Mouse (Mus musculus) lung, postnatal 4 days (tissue): ENCODE data around the gene Kif26b.

ENCODE experiments used
- DNase-seq, 2 experiments: peaks; one replicate each; pipeline ENCODE4 v3.0.0; 2021

Gene Kif26b

GRCm38 (mm10) chr1:178542415-178542814 is 13.5 kb downstream of the Kif26b start:
- DNase-seq, result no peak

GRCm38 (mm10) chr1:178542990-178543944 is 14.3 kb downstream of the Kif26b start:
- DNase-seq, result no peak

GRCm38 (mm10) chr1:178544585-178544984 is 15.7 kb downstream of the Kif26b start:
- DNase-seq, result no peak

GRCm38 (mm10) chr1:178549576-178549975 is 20.7 kb downstream of the Kif26b start:
- DNase-seq, result no peak

GRCm38 (mm10) chr1:178550477-178551047 is 21.6 kb downstream of the Kif26b start:
- DNase-seq, result no peak

- DNase-seq, result no peak
These were observed 23.5 kb downstream of the Kif26b start for GRCm38 (mm10) chr1:178552278-178552897.

GRCm38 (mm10) chr1:178552898-178553284 is 24.0 kb downstream of the Kif26b start:
- no peak for DNase-seq

- DNase-seq, result no peak
These were observed 27.3 kb downstream of the Kif26b start for GRCm38 (mm10) chr1:178556226-178556625.

GRCm38 (mm10) chr1:178560043-178560442 is 31.1 kb downstream of the Kif26b start:
- no peak for DNase-seq

- DNase-seq, result no peak
These were observed 34.9 kb downstream of the Kif26b start for GRCm38 (mm10) chr1:178563834-178564233.

GRCm38 (mm10) chr1:178564800-178565199 is 35.9 kb downstream of the Kif26b start:
- no peak for DNase-seq

GRCm38 (mm10) chr1:178568551-178569545 is 39.9 kb downstream of the Kif26b start:
- DNase-seq, result no peak

- DNase-seq, result no peak
These were observed 42.1 kb downstream of the Kif26b start for GRCm38 (mm10) chr1:178571009-178571408.

- DNase-seq, result no peak
These were observed 43.0 kb downstream of the Kif26b start for GRCm38 (mm10) chr1:178571885-178572444.

GRCm38 (mm10) chr1:178573406-178574032 is 44.6 kb downstream of the Kif26b start:
- DNase-seq, result no peak

- DNase-seq, result no peak
These were observed 46.8 kb downstream of the Kif26b start for GRCm38 (mm10) chr1:178575706-178576105.

GRCm38 (mm10) chr1:178576926-178577325 is 48.0 kb downstream of the Kif26b start:
- DNase-seq, result no peak

GRCm38 (mm10) chr1:178585366-178586020 is 56.6 kb downstream of the Kif26b start:
- DNase-seq, result no peak

- no peak for DNase-seq
These were observed 61.6 kb downstream of the Kif26b start for GRCm38 (mm10) chr1:178590229-178591171.

- DNase-seq, result no peak
These were observed 68.2 kb downstream of the Kif26b start for GRCm38 (mm10) chr1:178597113-178597512.
